Mouse (Mus musculus) bone marrow, adult 2 months (tissue): ENCODE measurements around the gene Cpsf3. TPM values are rescaled to one million over a fixed set of nuclear protein-coding genes. Genes with fewer than 3 reads are reported as not detected.

Source experiments
- H3K27ac ChIP-seq: fragments of 200-500 bp; 2 replicates; pipeline ENCODE4 v1.5.1; 2012; ENCODE audit warnings: low read depth, mild to moderate bottlenecking, control low read depth, inconsistent platforms, low read length; ENCODE audit not compliant: control insufficient read depth, poor library complexity, insufficient read depth
- H3K4me1 ChIP-seq: fragments of 200-500 bp; 2 replicates; pipeline ENCODE4 v1.6.1; 2011; ENCODE audit warnings: low read length; ENCODE audit not compliant: control insufficient read depth, insufficient read depth
- H3K4me3 ChIP-seq: fragments of 200-500 bp; replicated peaks from 2 replicates; pipeline ENCODE3; 2011; ENCODE audit warnings: mild to moderate bottlenecking, low read depth, low read length, control low read depth; ENCODE audit not compliant: control insufficient read depth
- CTCF ChIP-seq: fragments of 200-500 bp; IDR thresholded peaks from 2 replicates; pipeline ENCODE4 v1.5.1; 2011; ENCODE audit warnings: low read length, control low read depth; ENCODE audit not compliant: control insufficient read depth, insufficient read depth
- POLR2A ChIP-seq: fragments of 200-500 bp; IDR thresholded peaks from 2 replicates; pipeline ENCODE4 v1.6.1; 2011; ENCODE audit warnings: low read depth, mild to moderate bottlenecking, control low read depth, low read length, borderline replicate concordance; ENCODE audit not compliant: control insufficient read depth
- WGBS: fragments of 180-500 bp; shearing (Covaris S2); methylation state at CpG from one replicate; pipeline ENCODE4 v1.1.7; 2018; 5-methylcytosine and 5-hydroxymethylcytosine counted together
- polyA plus RNA-seq: library from polyadenylated mRNA; stranded (reverse); fragments of >200 nt; gene quantifications from 2 replicates; pipeline ENCODE4 v1.2.4, GENCODE M21; 2011; ENCODE audit warnings: low replicate concordance; ENCODE audit not compliant: missing spikeins, insufficient read depth, insufficient read length

Cpsf3 gene
- polyA plus RNA-seq, 1 experiment, result 89.6 TPM

- H3K4me3 ChIP-seq, result no peak overlapping the region
- 79% methylated on average over 3 of the region's 3 CpGs for WGBS
- no peak overlapping the region for H3K27ac ChIP-seq
- TF ChIP-seq CTCF (no peak), POLR2A (no peak)
- H3K4me1 ChIP-seq, result no peaks in the 10 kb centered on the region
Observed at GRCm38 (mm10) chr12:21264970-21265369, 20.2 kb upstream of the Cpsf3 start.

GRCm38 (mm10) chr12:21265501-21265900 is 19.7 kb upstream of the Cpsf3 start:
- TF ChIP-seq CTCF (no peak), POLR2A (no peak)
- Histone ChIP-seq H3K4me1 (no peaks in the 10 kb centered on the region), H3K27ac (no peak overlapping the region), H3K4me3 (no peak overlapping the region)
- 88% methylated on average over 4 of the region's 4 CpGs for WGBS

- Histone ChIP-seq H3K4me3 (no peak overlapping the region), H3K27ac (no peak overlapping the region), H3K4me1 (no peaks in the 10 kb centered on the region)
- TF ChIP-seq CTCF (peak; percentile 70), POLR2A (no peak)
- 69% methylated on average over 14 of the region's 14 CpGs for WGBS
Observed at GRCm38 (mm10) chr12:21265946-21266783, 19.0 kb upstream of the Cpsf3 start.

GRCm38 (mm10) chr12:21266784-21267098 is 18.4 kb upstream of the Cpsf3 start:
- Histone ChIP-seq H3K27ac (no peak overlapping the region), H3K4me1 (no peaks in the 10 kb centered on the region), H3K4me3 (no peak overlapping the region)
- TF ChIP-seq POLR2A (no peak), CTCF (no peak)
- WGBS, result 85% methylated on average over 2 of the region's 2 CpGs

GRCm38 (mm10) chr12:21268083-21268616 is 17.0 kb upstream of the Cpsf3 start:
- no peaks in the 10 kb centered on the region for H3K4me1 ChIP-seq
- H3K27ac ChIP-seq, result no peak overlapping the region
- no peak overlapping the region for H3K4me3 ChIP-seq
- 91% methylated on average over 8 of the region's 8 CpGs for WGBS
- TF ChIP-seq CTCF (no peak), POLR2A (no peak)

- TF ChIP-seq POLR2A (no peak), CTCF (no peak)
- WGBS, result 80% methylated on average over 7 of the region's 7 CpGs
- H3K4me3 ChIP-seq, result no peak overlapping the region
- H3K27ac ChIP-seq, result no peak overlapping the region
- no peaks in the 10 kb centered on the region for H3K4me1 ChIP-seq
Observed at GRCm38 (mm10) chr12:21274446-21274845, 10.7 kb upstream of the Cpsf3 start.

GRCm38 (mm10) chr12:21277352-21277864 is 7.8 kb upstream of the Cpsf3 start:
- 72% methylated on average over 1 of the region's 1 CpGs for WGBS
- TF ChIP-seq CTCF, result no peak
- no peak for TF ChIP-seq POLR2A
- H3K4me3 ChIP-seq, result no peak overlapping the region
- no peaks in the 10 kb centered on the region for H3K4me1 ChIP-seq
- no peak overlapping the region for H3K27ac ChIP-seq

- TF ChIP-seq CTCF (no peak), POLR2A (no peak)
- Histone ChIP-seq H3K4me1 (peaks cover 2% of the 10 kb centered on the region; the same call in 1 of the 2 replicates), H3K27ac (peak overlapping the region; percentile 64), H3K4me3 (peak overlapping the region; percentile 82)
- 2% methylated on average over 47 of the region's 47 CpGs for WGBS
Observed at GRCm38 (mm10) chr12:21285508-21286242, 484 bp downstream of the Cpsf3 start.
